Mouse (Mus musculus) left cerebral cortex, adult 2 months (tissue): Measurements from ENCODE around the gene Lmna. TPM values are rescaled to one million over a fixed set of nuclear protein-coding genes. Genes with fewer than 3 reads are reported as not detected.

Source experiments
- DNase-seq, 2 experiments: peaks; one replicate each; pipeline ENCODE4 v3.0.0; 2021 to 2022; ENCODE audit warnings: low spot score in 2 of 2, mixed read lengths in 1 of 2; ENCODE audit errors: extremely low spot score in 1 of 2
- H3K27ac ChIP-seq: fragments of 200-600 bp; 2 replicates; pipeline ENCODE4 v1.8.1; 2022
- H3K4me3 ChIP-seq: fragments of 200-600 bp; 2 replicates; pipeline ENCODE4 v1.8.1; 2022
- CTCF ChIP-seq: fragments of 200-600 bp; IDR thresholded peaks from 2 replicates; pipeline ENCODE4 v1.8.1; 2022; ENCODE audit warnings: antibody characterized with exemption, mild to moderate bottlenecking, moderate library complexity
- intact Hi-C: fragments of 180-260 bp; cut with DNase I; formaldehyde crosslinking; loops from one replicate; pipeline ENCODE4 v1.15.1; 2025
- total RNA-seq, 2 experiments: library from RNA; stranded (reverse); gene quantifications; 2 replicates each; pipeline ENCODE4 v1.2.3; 2021

Lmna gene
- total RNA-seq, 2 experiments from 2014 or later = 59.3 to 61.7 TPM

DNA sequence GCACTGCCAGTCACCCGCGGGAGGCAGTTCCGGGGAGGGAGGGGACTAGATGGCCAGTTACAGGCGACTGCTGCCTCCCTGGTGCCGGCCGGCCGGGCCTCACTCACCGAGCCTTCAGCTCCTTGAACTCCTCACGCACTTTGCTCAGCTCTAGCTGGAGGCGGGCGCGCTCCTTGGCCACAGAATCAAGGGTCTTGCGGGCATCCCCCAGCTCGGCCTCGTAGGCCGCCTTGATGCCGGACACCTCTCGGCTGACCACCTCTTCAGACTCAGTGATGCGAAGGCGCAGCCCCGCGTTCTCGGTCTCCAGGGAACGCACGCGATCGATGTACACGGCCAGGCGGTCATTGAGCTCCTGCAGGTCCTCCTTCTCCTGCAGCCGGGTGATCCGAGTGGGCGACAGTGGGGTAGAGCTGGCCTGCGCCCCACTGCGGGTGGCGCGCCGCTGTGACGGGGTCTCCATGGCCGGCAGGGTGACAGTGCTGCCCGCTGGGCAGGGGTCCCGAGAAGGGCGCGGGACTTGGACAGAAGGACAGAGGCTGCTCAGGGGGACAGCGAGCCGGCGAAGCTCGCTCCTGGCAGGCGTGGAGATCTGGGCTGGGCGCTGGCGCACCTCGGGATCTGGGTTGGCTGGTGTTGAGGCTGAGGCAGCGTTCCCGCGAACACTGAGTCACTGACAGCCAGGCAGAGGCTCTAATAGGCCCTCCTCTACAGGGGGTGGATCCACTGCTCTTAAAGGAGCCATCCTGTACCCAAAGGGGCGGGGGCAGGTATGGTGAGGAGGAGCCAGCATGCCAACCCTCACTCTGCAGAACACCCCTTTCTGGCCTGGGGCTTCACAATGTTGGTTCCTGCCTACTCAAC is 6.9 kb downstream of the Lmna start:
- Histone ChIP-seq H3K4me3 (peak overlapping the region; percentile 84), H3K27ac (peak overlapping the region; percentile 94)
- intact Hi-C loops = loop anchor here (2.0 kb wide), 1 partner anchor 18 kb away; no protein-coding TSS in a partner anchor
- TF ChIP-seq CTCF = no peak
- peak; percentile 90 to 93 for DNase-seq

DNA sequence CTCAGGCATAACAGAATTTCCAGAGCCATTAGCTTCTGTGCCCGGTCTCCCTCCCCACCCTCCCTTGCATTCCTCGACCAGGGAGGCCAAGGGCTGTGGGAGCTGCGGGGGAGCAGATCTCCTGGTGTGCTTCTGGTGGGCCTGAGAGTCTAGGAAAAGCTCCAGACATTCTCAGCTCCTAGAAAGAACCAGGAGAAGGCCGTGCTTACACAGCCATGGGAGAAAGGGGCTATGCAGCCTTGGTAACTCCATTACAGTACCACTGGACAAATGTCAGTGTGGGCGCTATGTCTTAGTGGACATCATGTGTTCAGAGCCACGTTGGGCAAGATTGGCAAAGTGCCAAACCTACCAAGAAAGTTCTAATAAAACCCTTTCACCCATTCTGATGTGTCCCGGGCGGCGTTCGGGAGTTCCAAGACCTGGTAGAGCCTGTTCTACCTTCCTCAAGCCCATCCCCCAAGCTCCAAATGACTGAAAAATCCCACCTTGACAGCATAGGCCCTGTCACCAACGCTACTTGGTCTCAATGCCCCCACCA is 7.7 kb downstream of the Lmna start:
- no peak for TF ChIP-seq CTCF
- Histone ChIP-seq H3K4me3 (peak overlapping the region; percentile 84), H3K27ac (peak overlapping the region; percentile 94)
- intact Hi-C loops = loop anchor here (2.0 kb wide), 1 partner anchor 17 kb away; no protein-coding TSS in a partner anchor
- DNase-seq = no peak

DNA sequence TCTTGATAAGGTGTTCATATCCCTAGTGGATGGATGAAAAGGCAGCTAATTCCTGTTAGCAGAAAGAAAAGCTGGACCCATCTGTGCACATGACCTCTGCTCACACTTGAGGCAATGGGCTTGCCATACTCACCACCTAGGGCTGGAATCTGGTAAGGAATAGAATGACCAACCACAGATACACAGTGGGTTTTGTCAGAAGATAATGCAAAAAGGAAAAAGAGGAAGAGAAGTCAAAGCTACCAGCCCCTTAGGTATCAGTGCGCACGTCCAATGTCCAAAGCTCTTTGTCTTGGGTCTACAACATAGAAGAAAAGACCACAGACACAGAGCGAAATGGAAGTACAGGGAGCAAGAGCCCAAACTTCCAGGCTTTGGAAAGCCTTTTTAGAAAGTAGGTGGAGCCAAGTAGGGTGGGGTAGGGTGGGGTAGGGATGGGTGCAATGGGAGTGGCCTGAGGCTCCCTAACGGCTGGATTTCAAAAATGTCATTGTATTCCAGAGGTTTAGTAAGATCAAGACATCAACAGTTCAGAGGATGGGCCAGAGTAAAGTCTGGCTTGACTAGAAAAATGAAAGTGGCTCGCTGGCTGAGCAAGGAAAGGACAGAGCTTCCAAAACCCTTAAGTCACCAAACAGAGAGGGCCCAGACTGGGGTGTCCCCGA is 8.3 kb downstream of the Lmna start:
- no peak for DNase-seq
- intact Hi-C loops = loop anchor here (2.0 kb wide), 1 partner anchor 17 kb away; no protein-coding TSS in a partner anchor
- H3K27ac ChIP-seq = peak overlapping the region; percentile 94
- TF ChIP-seq CTCF = no peak
- peak overlapping the region; percentile 84 for H3K4me3 ChIP-seq

DNA sequence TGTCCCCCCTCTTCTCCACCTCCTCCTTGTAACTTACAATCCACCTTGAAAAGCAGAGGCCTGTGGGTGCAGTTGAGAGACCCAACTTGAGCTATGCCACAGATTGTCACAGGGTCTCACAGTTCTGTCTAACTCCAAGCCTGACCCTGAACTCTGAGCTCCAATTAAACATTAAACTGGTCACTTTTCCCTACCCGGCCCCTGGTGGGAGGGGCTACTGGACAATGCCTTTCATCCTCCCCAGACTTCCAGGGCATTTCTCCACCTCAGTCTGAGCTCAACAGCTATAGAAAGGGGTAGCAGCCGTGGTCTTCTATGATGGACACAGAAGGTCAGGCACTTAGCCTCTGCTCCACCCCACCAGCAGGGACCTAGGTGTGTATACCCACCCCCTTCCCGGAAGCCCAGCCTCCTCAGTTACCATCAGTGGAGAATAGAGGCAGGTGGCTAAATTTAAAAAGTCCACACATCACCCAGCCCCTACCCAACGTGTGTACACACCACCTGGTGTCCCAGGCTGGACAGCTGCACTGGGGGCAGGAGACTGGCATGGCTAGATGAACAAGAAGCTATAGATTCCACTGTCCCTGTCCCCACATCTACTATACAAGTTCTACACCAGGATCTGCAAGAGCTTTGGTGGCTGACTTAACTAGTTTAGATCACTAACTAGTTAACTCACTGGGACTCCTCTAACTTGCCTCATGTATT is 8.9 kb downstream of the Lmna start:
- Histone ChIP-seq H3K27ac (no peak overlapping the region), H3K4me3 (peak overlapping the region; percentile 84)
- DNase-seq = no peak
- intact Hi-C loops = no loop called here
- no peak for TF ChIP-seq CTCF

DNA sequence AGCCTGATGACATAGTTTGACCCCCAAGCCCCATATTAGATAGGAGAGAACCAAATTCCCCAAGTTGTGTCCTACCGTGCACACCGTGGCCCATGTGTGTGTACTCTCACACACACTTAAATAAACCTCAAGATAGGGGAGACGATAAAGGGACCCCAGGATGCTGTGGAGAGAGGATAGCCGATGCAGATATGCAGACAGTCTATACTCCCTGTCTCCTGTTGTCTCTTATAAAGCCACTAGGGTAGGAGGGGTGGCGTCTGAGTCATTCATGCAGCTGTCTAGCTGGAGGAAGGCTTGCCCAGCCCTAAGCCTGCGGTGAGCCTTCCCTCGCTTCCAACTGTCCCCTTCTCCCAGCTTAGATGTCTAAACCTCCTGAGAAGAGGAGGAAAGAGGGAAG is 9.7 kb downstream of the Lmna start:
- TF ChIP-seq CTCF = peak; percentile 16
- H3K4me3 ChIP-seq = peak overlapping the region; percentile 16; the same call in 1 of the 2 replicates
- DNase-seq = no peak
- intact Hi-C loops = no loop called here
- H3K27ac ChIP-seq = no peak overlapping the region

DNA sequence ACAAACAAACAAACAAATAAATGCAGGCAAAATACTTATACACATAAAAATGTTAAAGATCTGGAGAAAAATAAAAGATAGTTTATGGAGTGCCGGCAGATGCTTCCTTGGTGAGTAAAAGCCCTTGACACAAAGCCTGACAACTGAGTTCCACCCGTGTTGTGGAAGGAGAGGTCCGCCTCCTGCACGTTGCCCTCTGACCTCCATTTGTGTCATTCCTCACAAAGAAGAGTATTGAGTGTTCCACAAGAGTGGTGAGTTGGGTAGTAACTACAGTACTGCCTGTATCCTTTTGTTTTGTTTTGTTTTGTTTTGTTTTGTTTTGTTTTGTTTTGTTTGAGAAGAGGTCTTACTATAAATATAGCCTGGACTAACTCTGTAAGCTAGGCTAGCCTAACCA is 10.2 kb downstream of the Lmna start:
- no peak for TF ChIP-seq CTCF
- intact Hi-C loops = no loop called here
- Histone ChIP-seq H3K27ac (no peak overlapping the region), H3K4me3 (no peak overlapping the region)
- no peak for DNase-seq

DNA sequence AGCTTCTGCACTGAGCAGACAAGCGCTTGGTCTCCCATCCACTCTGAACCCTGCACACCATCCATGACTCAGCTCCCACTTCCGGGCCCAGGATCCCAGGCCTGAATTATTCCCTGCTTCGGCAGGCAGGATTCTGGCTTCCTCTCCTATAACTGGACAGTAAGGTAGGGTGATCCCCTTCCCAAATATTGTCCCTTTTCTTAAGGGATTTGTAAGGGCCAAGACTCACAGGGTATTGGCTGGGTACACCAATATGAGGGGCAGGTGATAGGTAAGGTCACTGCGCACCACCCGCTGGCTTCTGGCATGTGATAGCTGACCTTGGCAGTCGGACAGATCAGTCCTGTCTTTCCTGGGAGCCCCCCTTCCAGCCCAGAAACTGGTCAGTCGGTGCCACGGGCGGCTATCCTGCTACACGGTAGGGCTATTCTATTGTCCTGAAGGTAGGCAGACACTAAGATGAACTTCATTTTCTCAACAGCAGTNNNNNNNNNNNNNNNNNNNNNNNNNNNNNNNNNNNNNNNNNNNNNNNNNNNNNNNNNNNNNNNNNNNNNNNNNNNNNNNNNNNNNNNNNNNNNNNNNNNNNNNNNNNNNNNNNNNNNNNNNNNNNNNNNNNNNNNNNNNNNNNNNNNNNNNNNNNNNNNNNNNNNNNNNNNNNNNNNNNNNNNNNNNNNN is 13.9 kb downstream of the Lmna start:
- H3K27ac ChIP-seq = peak overlapping the region; percentile 19
- intact Hi-C loops = no loop called here
- no peak for TF ChIP-seq CTCF
- no peak overlapping the region for H3K4me3 ChIP-seq
- no peak for DNase-seq

DNA sequence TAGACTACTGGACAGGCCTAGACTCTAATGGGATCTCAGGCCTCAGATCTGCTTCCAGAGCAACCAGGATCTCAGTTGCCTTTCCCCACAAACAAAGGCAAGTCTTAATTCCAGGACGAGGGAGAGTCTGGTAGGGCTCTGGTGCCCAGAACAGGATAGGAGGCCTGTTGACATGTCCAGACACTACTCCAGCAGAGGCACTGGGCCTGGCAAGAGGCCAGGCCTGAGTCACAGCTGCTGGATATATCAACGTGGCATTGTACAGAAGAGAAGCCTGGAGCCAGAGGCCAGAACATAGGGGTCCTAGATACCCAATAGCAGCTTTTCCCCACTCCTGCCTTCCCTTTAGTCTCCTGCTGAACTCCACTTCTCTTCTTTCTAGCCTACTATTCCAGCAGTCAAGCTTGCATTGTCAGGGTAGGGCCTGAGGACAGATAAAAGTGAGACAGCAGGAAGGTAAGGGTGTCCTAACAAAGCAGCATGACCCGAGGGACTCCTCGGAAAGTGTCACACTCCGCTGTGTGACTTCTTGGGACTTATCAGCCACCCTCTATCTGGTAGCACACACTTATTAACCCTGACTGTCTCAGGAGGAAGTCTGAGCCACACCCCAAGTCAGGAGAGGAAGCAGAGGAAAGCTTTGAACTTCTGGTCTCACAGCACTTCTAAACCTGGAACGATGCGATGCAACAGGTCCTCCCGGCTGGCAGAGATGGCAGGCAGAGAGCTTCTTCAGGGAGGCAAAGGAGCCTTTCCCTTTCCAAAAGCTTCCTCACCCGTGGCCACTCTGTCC is 14.7 kb downstream of the Lmna start:
- no peak overlapping the region for H3K4me3 ChIP-seq
- DNase-seq = no peak
- peak overlapping the region; percentile 59 for H3K27ac ChIP-seq
- intact Hi-C loops = no loop called here
- TF ChIP-seq CTCF = no peak

DNA sequence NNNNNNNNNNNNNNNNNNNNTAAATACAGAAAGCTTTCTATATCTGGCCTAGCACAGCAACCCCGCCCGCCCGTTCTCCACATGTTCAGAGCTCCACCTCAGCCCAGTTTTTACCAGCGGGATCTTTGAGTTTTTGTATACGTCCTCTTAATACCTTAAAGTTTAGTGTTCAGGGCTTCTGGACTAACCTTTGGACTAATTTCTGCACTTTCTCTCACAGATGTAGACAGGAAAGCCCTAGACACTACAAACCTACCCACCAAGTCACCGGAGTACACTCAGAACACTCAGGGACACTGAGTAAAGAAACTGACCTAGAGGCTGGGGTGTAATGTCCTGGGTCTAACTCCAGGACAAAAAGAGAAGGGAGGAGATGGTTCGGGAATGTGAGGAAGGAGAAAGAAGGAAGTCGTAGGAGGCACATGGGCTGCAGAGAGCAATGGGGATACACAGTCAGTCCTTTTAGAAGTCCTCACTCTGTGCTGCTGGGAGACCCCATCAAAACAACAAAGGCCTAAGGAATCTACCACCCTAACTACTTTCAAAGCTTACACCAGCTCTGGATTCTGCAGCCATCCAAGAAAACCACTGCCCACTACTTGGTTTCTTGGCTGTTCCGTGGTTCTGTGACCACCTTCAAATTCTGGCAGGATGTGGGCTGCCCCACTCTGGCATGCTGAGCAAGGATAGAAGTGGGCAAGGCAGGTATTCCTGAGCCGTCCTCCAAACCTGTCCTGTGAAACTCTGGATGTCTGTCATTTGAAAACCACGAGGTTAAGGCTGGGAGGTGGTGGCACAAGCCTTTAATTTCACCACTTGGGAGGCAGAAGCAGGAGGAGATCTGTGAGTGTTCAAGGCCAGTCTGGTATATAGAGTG is 15.8 kb downstream of the Lmna start:
- intact Hi-C loops = no loop called here
- no peak for TF ChIP-seq CTCF
- Histone ChIP-seq H3K27ac (peak overlapping the region; percentile 96), H3K4me3 (no peak overlapping the region; the same call in 1 of the 2 replicates)
- no peak for DNase-seq

DNA sequence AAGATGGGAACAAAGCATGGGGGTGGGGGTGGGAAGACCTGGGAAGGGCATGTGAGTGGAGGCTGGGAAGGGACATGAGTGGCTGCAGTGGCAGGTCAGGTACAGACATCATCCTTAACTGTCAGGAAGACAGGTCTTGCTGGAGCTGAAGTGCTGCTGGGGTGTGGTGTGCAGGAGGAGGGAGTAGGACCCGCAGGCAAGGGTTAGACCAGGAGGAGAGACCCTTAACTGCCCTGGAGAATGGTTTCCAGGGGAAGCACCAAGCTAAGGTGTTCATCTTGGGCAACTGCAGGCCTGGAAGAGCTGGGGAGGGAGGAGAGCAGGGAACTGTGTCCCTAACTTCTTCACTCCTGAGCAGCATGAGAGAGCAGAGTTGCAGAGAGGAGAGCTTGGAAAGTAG is 22.4 kb downstream of the Lmna start:
- Histone ChIP-seq H3K4me3 (no peak overlapping the region), H3K27ac (no peak overlapping the region)
- intact Hi-C loops = no loop called here
- no peak for DNase-seq
- TF ChIP-seq CTCF = no peak
